ENCODE assay signal across 8 mouse cellular contexts in the genomic region with DNA sequence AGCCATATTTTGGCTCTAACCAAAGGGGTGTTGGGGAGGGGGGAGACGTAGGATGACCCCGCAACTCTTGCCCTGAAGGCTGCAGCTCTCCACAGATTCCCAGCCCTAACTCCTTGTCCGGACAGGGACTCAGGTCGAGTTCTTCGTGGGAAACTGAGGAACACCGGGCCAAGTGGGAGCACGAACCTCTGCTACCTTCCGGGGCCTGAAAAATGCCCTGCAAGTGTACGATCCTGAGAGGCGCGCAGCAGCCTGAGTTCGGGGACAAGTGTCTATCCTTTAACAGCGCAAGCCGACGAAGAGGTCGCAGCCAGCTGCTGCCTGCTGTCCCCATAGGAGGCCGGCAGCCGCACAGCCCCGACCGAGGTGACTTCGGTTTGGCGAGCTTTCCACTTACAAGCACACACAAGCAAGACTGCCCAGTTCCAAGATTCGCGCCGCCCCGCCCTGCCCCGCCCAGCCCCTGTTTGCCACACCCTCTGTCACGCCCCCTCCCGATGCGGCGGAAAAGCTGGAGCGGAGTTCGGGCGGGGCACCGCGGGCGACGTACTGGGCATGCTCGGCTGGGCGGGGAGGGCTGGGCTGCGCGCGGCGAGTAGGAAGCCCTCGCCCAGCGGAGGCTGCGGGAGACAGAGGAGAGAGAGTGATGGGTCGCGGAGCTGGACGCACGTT. TPM values are rescaled to one million over a fixed set of nuclear protein-coding genes. Genes with fewer than 3 reads are reported as not detected.
A peak's percentile ranks its signal among the peaks of the same experiment; 100 is the strongest.
DNase-seq lines count a peak whose midpoint lies in the region; ATAC-seq and TF ChIP-seq lines count a peak whose summit lies in the region.

No protein-coding gene starts in this region.

- H3K27me3 ChIP-seq in Patski, result no peaks in the 10 kb centered on the region
- no peaks in the 10 kb centered on the region for H3K27me3 ChIP-seq in hindbrain, embryonic 12.5 days
- no peaks in the 10 kb centered on the region for H3K27me3 ChIP-seq in lung, postnatal 0 days (replicated peaks; ENCODE audit: insufficient read depth, low read length)

- in situ Hi-C loops in Patski (cut with MboI; ENCODE audit: low pct_unique_long_range_greater_than_20kb), result loop anchor here (5.0 to 10.0 kb wide), 2 partner anchors 87 to 471 kb away; no protein-coding TSS in a partner anchor

- peak overlapping the region; percentile 91 for H3K27ac ChIP-seq in hindbrain, embryonic 12.5 days
- peak overlapping the region; percentile 89 for H3K27ac ChIP-seq in lung, postnatal 0 days (ENCODE audit: low read length)

- H3K4me2 ChIP-seq in hindbrain, embryonic 12.5 days (replicated peaks), result peak overlapping the region; percentile 90
- H3K4me2 ChIP-seq in lung, postnatal 0 days (replicated peaks; ENCODE audit: low read depth, low read length), result peak overlapping the region; percentile 75

- peak overlapping the region; percentile 89 for H3K9ac ChIP-seq in hindbrain, embryonic 12.5 days
- H3K9ac ChIP-seq in lung, postnatal 0 days (replicated peaks; ENCODE audit: low read depth), result peak overlapping the region; percentile 59

- H3K4me3 ChIP-seq in hindbrain, embryonic 12.5 days, result peak overlapping the region; percentile 91
- H3K4me3 ChIP-seq in lung, postnatal 0 days (ENCODE audit: low read depth, low read length), result peak overlapping the region; percentile 80

- POLR2A ChIA-PET in Patski (lab: Charles Lee), result interaction anchor here (0.6 to 1.4 kb wide), 5 partner anchors 23 to 106 kb away, joined by 3 to 5 read pairs (median 4); no protein-coding TSS in a partner anchor

- TF ChIP-seq EP300 in lung, postnatal 0 days (IDR thresholded peaks at IDR 0.05), result no peak

- 0% methylated on average over 42 of the region's 51 CpGs for WGBS in hindbrain, embryonic 12.5 days
- under 1% methylated on average over 40 of the region's 51 CpGs for WGBS in lung, postnatal 0 days

- peak; percentile 53 for ATAC-seq in Patski
- ATAC-seq in hindbrain, embryonic 12.5 days (ENCODE audit: low FRiP score), result peak; percentile 94
- peak; percentile 91 for ATAC-seq in lung, postnatal 0 days

- DNase-seq in Patski (ENCODE audit: low read depth, low spot score), result peak; percentile 79
- peak; percentile 99 for DNase-seq in cerebellum, postnatal 10 days
- peak; percentile 90 to 95 for DNase-seq in frontal cortex, postnatal 10 days (ENCODE audit: low spot score in 2 of 2)
- DNase-seq in layer of hippocampus, postnatal 10 days (ENCODE audit: low spot score in 2 of 2), result peak; percentile 94 to 97
- DNase-seq in lung, postnatal 0 days (ENCODE audit: low spot score), result peak; percentile 96
- DNase-seq in ovary, postnatal 10 days (ENCODE audit: low spot score), result peak; percentile 89
- DNase-seq in thymus, postnatal 0 days (ENCODE audit: low spot score), result peak; percentile 95

- H3K4me1 ChIP-seq in hindbrain, embryonic 12.5 days, result peaks cover 26% of the 10 kb centered on the region
- H3K4me1 ChIP-seq in lung, postnatal 0 days (ENCODE audit: insufficient read depth, low read depth, low read length), result 0 out of 2 replicates have a peak, but pooled peaks cover 2% of the 10 kb centered on the region

- CTCF ChIA-PET in Patski (lab: Charles Lee), result interaction anchor here (0.8 to 2.2 kb wide), 7 partner anchors 18 to 475 kb away, joined by 3 to 13 read pairs (median 4); no protein-coding TSS in a partner anchor

- H3K9me3 ChIP-seq in hindbrain, embryonic 12.5 days (replicated peaks), result no peaks in the 10 kb centered on the region
- no peaks in the 10 kb centered on the region for H3K9me3 ChIP-seq in lung, postnatal 0 days (ENCODE audit: low read length)

- no peak for TF ChIP-seq CTCF in Patski (IDR thresholded peaks at IDR 0.05)
- 0 out of 2 replicates have a peak, but pooled peaks have one; percentile 12 for TF ChIP-seq CTCF in lung, postnatal 0 days (IDR thresholded peaks at IDR 0.05)

- H3K36me3 ChIP-seq in hindbrain, embryonic 12.5 days, result no peaks in the 10 kb centered on the region
- H3K36me3 ChIP-seq in lung, postnatal 0 days (ENCODE audit: insufficient read depth, low read length), result no peaks in the 10 kb centered on the region

RNA-seq across cellular contexts. Expression of gene B430305J03Rik, which starts 1.6 kb away (rescaled TPM):
- polyA plus RNA-seq in Patski (2021), result 3.2 TPM
- not detected in 2 replicates for polyA plus RNA-seq in hindbrain, embryonic 12.5 days (2016; fragmentation: Nextera tagmentation; extraction: Ambion mirVana)
- 1 to 10 TPM; 1.8 to 1.9 TPM for total RNA-seq in layer of hippocampus, postnatal 10 days (2021)
- polyA plus RNA-seq in lung, postnatal 0 days (2015; fragmentation: Nextera tagmentation; extraction: Ambion mirVana), result not detected in 2 replicates
- not detected in 2 replicates for polyA plus RNA-seq in thymus, postnatal 0 days (2015; fragmentation: Nextera tagmentation; extraction: Ambion mirVana)

RNA-seq across cellular contexts. Expression of gene Rap2b, which starts 2.7 kb away (rescaled TPM):
- polyA plus RNA-seq in Patski (2021), result 8.1 TPM
- polyA plus RNA-seq in hindbrain, embryonic 12.5 days (2016; fragmentation: Nextera tagmentation; extraction: Ambion mirVana), result 15.4 and 17.8 TPM in 2 replicates
- total RNA-seq in layer of hippocampus, postnatal 10 days (2021), result 10 to 100 TPM; 42.4 to 45.7 TPM
- polyA plus RNA-seq in lung, postnatal 0 days (2015; fragmentation: Nextera tagmentation; extraction: Ambion mirVana), result 6.8 and 7.0 TPM in 2 replicates
- 13.3 and 14.5 TPM in 2 replicates for polyA plus RNA-seq in thymus, postnatal 0 days (2015; fragmentation: Nextera tagmentation; extraction: Ambion mirVana)

Comparison
In these comparisons a context has a peak if more than half of its experiments do, and no peak if none do; other contexts are left out.
1. Peak in every context shown above with its lines: DNase-seq, ATAC-seq, H3K4me3 ChIP-seq and H3K27ac ChIP-seq.